Mouse (Mus musculus) urinary bladder, postnatal 14 days (tissue): Measurements from ENCODE around the gene Rel.
A peak's percentile ranks its signal among the peaks of the same experiment; 100 is the strongest.
"Not testable (repeated sequence)": the region's sequence is repeated elsewhere in the genome, so short reads cannot be mapped to it uniquely, and the experiment has no call there.

ENCODE experiments used
- DNase-seq: peaks from one replicate; pipeline ENCODE4 v3.0.0; 2021; ENCODE audit warnings: low spot score

The Rel gene

DNA sequence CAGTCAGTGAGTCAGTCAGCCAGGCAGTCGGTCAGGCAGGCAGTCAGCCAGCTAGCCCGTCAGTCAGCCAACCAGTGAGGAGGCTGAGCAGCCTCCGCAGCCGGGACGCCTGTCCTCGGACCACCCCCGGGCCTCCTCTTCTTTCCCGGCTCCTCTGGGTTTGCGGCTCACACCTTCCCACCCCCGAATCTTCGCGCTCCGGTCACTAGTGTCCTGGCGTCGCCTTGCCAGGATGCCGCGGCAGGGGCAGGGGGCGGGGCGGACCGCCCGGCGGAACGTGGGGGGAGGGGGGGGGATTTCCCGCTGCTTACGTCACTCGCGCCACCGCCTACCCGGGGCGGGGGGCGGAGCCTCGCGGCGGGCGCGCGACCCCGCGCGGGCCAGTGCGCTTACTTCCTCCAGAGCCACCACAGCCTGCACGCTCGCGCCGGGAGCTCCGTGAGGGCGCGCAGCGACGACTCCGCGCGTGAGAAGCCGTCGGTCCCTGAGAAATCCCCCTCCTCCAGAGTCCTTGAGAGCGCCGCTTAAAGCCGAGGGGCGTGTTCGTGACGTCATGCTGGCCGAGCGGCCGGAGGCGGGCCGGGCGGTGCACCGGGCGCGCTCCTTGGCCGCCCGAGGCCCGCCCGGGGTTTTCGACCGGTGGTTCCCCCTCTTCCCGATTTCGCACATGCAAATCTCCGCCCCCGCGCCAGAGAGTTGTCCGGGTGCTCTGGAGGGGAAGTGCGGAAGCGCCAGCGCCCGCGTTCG is at the start of gene Rel:
TSS of gene Rel (minus strand) at position 211 of the 747 bp plus-strand sequence.
- DNase-seq, result peak; percentile 95

DNA sequence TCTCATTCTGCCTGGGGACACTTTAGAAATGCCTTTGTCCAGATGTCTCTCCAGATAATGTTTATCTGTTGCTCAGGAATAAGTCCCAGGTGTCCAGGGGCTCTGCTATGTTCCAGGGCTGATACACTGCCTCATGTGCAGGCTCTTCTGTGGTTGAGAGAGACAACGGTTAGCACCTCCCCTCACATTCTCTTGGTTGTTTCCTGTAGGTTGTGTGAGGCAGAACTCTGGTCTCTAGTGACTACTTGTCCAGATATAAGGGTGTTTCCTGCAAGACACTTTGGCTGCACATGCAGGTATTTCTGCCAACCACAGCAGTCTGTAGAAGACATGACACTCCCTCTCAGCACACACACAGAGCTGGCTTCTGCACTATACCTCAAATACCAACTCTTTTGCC is 48.0 kb upstream of the Rel start:
- no peak for DNase-seq

DNA sequence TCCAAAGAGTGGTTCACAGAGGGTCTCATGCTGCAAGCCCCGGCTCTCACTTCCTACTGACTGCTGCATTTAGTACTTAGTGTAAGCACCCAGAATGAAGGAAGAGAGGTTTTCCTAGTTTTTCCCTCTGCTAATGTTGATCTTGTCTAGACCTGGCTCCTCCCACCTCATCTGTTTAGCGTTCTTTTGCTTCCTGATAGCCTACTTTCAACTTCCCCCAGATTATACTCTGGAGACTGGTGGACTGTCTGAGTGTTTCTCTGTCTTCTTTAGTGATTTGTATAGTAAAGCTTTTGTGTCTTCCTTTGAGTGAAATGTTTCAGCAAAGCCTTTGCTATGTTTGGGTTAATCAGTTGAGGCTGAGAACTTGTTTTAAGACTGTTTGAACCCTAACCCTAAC is 40.0 kb upstream of the Rel start:
- DNase-seq, result no peak

- DNase-seq, result no peak
These were observed 34.9 kb upstream of the Rel start for GRCm38 (mm10) chr11:23805716-23806115.

DNA sequence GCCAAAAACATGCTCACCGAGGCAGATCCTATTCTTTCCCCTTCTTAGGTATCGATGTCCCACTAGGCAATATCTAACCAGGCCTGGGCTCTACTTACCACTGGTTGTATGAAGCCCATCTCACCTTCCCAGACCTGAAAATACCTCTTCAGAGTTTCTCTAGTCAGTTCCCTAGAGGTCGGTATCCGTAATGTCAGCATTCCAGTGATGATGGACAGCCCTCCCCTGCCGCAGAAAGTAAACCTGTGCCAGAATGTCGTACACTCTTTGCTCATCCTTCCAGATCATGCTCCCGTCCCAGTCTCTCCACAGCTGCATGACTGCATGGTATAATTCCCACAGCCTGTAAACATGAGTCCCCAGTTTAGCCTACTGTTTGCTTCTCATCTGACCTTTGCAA is 32.4 kb upstream of the Rel start:
- no peak for DNase-seq

- DNase-seq, result no peak
These were observed 31.5 kb upstream of the Rel start for GRCm38 (mm10) chr11:23802256-23802655.

- DNase-seq, result no peak
These were observed 31.1 kb upstream of the Rel start for GRCm38 (mm10) chr11:23801851-23802250.

GRCm38 (mm10) chr11:23783677-23784076 is 12.9 kb upstream of the Rel start:
- not testable (repeated sequence) for DNase-seq

DNA sequence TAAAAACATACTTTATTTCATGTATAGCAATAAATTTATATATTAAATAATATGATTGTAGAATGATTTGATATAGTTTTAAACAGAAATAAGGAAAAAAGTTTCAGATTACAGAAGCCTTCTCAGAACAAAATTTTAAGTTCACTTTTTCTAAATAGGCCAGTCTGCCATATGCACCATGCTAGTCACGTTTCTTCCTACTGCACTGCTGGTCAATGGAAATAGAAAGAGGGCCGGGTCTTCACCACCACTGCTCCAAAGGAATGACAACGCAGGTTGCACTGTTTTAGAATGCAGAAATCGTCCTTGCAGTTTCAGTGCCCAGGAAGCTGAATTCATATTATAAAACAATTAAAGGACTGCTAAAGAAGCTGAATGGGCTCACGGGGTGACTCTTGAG is 12.3 kb upstream of the Rel start:
- no peak for DNase-seq

DNA sequence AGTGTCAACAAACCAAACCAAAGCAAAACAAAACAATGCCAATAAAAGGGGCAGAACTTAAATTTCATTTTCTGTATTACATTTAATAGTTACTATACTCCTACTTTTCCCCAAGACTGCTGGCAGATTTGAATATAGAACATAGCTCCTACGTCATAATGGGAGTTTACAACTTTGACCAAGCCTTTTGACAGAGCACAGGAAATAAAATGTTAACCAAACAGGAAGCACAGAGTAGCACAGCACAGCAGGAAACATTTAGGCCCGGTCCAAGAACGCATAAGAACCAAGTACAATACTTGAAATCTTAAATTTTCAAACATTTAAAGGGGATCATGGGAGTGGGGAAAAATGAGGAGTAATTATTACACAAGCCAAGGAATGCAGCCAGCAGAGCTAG is 11.3 kb upstream of the Rel start:
- DNase-seq, result no peak

- DNase-seq, result no peak
These were observed 8.0 kb upstream of the Rel start for GRCm38 (mm10) chr11:23778787-23779201.

DNA sequence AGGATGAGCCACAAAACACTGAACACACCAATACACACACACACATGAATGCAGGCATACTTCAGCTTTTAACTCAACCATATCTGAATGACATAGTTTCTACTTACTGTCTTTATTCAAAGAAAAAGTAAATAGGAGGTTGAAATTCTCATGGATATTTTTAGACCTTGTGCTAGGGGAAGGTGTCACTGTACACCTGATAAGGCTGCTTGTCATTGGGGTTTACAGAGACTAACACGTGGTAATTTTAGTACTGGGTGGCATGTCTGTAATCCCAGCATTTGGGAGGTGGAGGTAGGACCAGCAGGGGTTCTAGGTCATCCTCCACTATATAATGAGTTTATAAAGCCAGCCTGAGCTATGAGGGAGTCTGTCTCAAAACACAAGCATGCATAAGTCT is 1.7 kb upstream of the Rel start:
- DNase-seq, result no peak

DNA sequence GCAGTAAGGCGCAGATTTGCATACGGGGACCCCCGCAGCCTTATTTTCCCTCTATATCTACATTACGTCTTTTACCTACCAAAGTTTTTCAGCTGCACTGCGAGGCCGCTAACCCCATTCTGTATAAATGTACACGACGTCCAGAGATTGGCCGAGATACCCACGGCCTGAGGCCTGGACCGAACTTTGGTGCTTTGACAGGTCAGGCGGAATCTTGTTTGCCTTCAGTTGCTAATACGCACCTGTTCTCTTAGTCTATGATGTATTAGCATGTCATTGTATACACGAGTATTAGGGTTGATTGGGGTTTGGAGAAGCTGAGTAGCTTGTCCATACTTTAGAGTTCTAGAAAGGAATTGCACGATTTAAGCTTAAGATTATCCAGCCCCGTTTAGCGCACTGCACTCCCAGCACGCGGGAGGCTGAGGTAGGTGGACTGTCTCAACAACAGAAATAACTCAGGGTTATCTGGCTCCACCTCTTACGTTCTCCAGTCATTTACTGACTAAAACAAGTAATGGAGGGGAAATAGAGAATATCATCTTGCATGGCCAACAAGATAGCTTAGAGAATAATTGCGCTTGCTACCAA is 832 bp upstream of the Rel start:
- DNase-seq, result no peak

GRCm38 (mm10) chr11:23770510-23770759 is 335 bp downstream of the Rel start:
- DNase-seq, result no peak

GRCm38 (mm10) chr11:23769686-23770509 is 872 bp downstream of the Rel start:
- DNase-seq, result peak; percentile 19

- no peak for DNase-seq
These were observed 1.7 kb downstream of the Rel start for GRCm38 (mm10) chr11:23769033-23769432.

DNA sequence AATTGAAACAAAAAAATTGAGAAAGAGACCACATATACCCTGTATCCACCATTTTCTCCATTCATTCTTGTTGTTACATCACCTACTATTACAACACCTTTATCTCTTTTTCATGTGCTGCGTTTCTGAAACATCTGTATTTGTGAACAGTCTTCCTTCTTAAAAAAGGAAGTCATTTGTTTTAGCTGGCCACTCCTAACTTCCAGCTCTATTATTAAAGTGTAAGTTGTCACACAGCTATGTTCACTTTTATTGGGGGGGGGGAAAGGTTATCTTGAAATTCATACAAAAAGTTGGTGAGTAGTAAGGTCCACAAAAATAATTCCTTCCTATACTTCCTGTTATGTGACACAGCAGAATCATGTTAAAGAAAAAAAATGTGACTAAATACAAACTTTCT is 2.8 kb downstream of the Rel start:
- no peak for DNase-seq

- not testable (repeated sequence) for DNase-seq
These were observed 3.4 kb downstream of the Rel start for GRCm38 (mm10) chr11:23767369-23767768.

DNA sequence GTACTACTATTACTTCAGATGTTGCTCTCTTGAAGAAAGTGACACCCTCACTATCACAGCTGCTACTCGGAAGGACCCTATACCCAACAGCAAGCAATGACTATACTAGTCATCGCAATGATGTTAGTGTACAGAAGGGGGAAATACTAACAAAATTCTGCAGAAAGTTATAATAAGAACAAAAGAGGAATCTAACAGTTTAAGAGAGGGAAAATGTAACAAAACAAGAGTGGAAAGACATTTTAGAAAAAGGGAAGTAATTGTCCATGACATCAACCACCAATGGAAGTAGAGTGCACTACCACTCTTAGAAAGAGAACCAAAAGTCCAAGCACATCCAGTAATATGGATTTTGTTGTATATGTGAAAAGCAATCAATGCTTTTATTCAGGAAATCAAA is 8.1 kb downstream of the Rel start:
- no peak for DNase-seq

GRCm38 (mm10) chr11:23758218-23758617 is 12.6 kb downstream of the Rel start:
- DNase-seq, result no peak

DNA sequence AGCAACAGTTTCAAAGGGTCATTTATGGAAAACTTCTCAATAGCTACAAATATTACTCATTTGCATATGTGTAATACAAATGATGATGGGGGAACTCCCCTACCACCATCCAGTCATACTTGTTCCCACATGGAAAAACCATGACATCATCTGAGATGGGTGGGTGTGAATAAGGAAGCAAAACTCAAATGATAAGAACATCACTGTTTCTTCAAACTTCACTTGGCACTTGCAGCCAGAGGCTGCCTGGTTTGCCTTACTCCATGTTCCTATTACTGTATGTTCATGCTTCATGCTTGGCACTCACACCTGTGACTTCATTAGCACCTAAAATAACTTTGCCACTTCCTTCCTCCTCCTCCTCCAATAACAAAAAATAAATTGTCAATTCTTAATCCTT is 16.4 kb downstream of the Rel start:
- DNase-seq, result no peak

- DNase-seq, result no peak
These were observed 17.5 kb downstream of the Rel start for GRCm38 (mm10) chr11:23753136-23753710.

GRCm38 (mm10) chr11:23746102-23746501 is 24.7 kb downstream of the Rel start:
- no peak for DNase-seq
